Mouse (Mus musculus) stomach, postnatal 0 days (tissue): ENCODE data around the gene Hdac11. TPM values are rescaled to one million over a fixed set of nuclear protein-coding genes. Genes with fewer than 3 reads are reported as not detected.

ENCODE experiments used
- ATAC-seq: fragments of 200-750 bp; cut with Nextera tagmentation; 2 replicates; pipeline ENCODE4 v1.8.0; 2017; ENCODE audit not compliant: low FRiP score, low TSS enrichment
- DNase-seq: peaks from one replicate; pipeline ENCODE4 v3.0.0-alpha.2; 2016; ENCODE audit warnings: low spot score
- H3K27ac ChIP-seq: fragments of 300-500 bp; sonication (generic); replicated peaks from 2 replicates; pipeline ENCODE4 v1.5.1; 2014; ENCODE audit warnings: mild to moderate bottlenecking, control low read depth
- H3K27me3 ChIP-seq: fragments of 300-500 bp; sonication (generic); 2 replicates; pipeline ENCODE4 v1.6.1; 2014; ENCODE audit warnings: low read length; ENCODE audit not compliant: control insufficient read depth, insufficient read depth
- H3K36me3 ChIP-seq: fragments of 300-500 bp; sonication (generic); 2 replicates; pipeline ENCODE4 v1.6.1; 2014; ENCODE audit warnings: low read length, mixed read lengths; ENCODE audit not compliant: control insufficient read depth, insufficient read depth
- H3K4me1 ChIP-seq: fragments of 300-500 bp; sonication (generic); replicated peaks from 2 replicates; pipeline ENCODE4 v1.6.1; 2014; ENCODE audit warnings: antibody characterized with exemption; ENCODE audit not compliant: control insufficient read depth, insufficient read depth
- H3K4me2 ChIP-seq: fragments of 300-500 bp; sonication (generic); replicated peaks from 2 replicates; pipeline ENCODE4 v1.6.1; 2014; ENCODE audit warnings: low read depth, mild to moderate bottlenecking, control low read depth, moderate library complexity
- H3K4me3 ChIP-seq: fragments of 300-500 bp; sonication (generic); 2 replicates; pipeline ENCODE4 v1.5.1; 2014; ENCODE audit warnings: low read depth, low read length, control low read depth
- H3K9ac ChIP-seq: fragments of 300-500 bp; sonication (generic); 2 replicates; pipeline ENCODE4 v1.6.1; 2014; ENCODE audit warnings: mild to moderate bottlenecking, low read length, control low read depth, mixed read lengths
- H3K9me3 ChIP-seq: fragments of 300-500 bp; sonication (generic); 2 replicates; pipeline ENCODE4 v1.6.1; 2016; ENCODE audit warnings: low read length; ENCODE audit not compliant: control insufficient read depth
- CTCF ChIP-seq: IDR thresholded peaks from 2 replicates; pipeline ENCODE4 v1.5.1; 2016; ENCODE audit warnings: antibody characterized with exemption, low read depth, mild to moderate bottlenecking, moderate library complexity
- EP300 ChIP-seq: optimal IDR thresholded peaks from 2 replicates; pipeline ENCODE3; 2016; ENCODE audit warnings: antibody characterized with exemption
- WGBS: fragments of 180-500 bp; shearing (Covaris S2); extraction: QIAGEN DNeasy Blood & Tissue Kit; methylation state at CpG from one replicate; pipeline ENCODE4 v1.1.7; 2014; 5-methylcytosine and 5-hydroxymethylcytosine counted together
- polyA plus RNA-seq: library from polyadenylated mRNA; unstranded; fragments of >200 nt; fragmentation: Nextera tagmentation; extraction: Ambion mirVana; gene quantifications from 2 replicates; pipeline ENCODE4 v1.2.1, GENCODE M21; 2015

The Hdac11 gene
- polyA plus RNA-seq, 1 experiment from 2014 or later, result 6.5 TPM

GRCm38 (mm10) chr6:91125228-91125585 is 31.3 kb upstream of the Hdac11 start:
- no peak overlapping the region for H3K4me2 ChIP-seq
- no peak overlapping the region for H3K9ac ChIP-seq
- no peaks in the 10 kb centered on the region for H3K27me3 ChIP-seq
- ATAC-seq, result no peak
- no peaks in the 10 kb centered on the region for H3K4me1 ChIP-seq
- WGBS, result 53% methylated on average over 2 of the region's 2 CpGs
- no peak for DNase-seq
- H3K9me3 ChIP-seq, result 0 out of 2 replicates have a peak, but pooled peaks cover 3% of the 10 kb centered on the region
- no peak for TF ChIP-seq CTCF
- TF ChIP-seq EP300, result no peak
- H3K36me3 ChIP-seq, result no peaks in the 10 kb centered on the region
- no peak overlapping the region for H3K4me3 ChIP-seq
- H3K27ac ChIP-seq, result no peak overlapping the region

- WGBS, result 36% methylated on average over 4 of the region's 4 CpGs
- DNase-seq (no peak), ATAC-seq (no peak)
- no peaks in the 10 kb centered on the region for H3K4me1 ChIP-seq
- no peak overlapping the region for H3K4me3 ChIP-seq
- H3K9me3 ChIP-seq, result 0 out of 2 replicates have a peak, but pooled peaks cover 3% of the 10 kb centered on the region
- H3K27ac ChIP-seq, result no peak overlapping the region
- no peak overlapping the region for H3K9ac ChIP-seq
- H3K27me3 ChIP-seq, result no peaks in the 10 kb centered on the region
- no peaks in the 10 kb centered on the region for H3K36me3 ChIP-seq
- no peak overlapping the region for H3K4me2 ChIP-seq
- no peak for TF ChIP-seq EP300
- TF ChIP-seq CTCF, result peak; percentile 38
Observed at GRCm38 (mm10) chr6:91128996-91129395, 27.5 kb upstream of the Hdac11 start.

- DNase-seq, result no peak
- no peak for TF ChIP-seq EP300
- no peak for TF ChIP-seq CTCF
- H3K4me1 ChIP-seq, result no peaks in the 10 kb centered on the region
- H3K27me3 ChIP-seq, result no peaks in the 10 kb centered on the region; the same call in 1 of the 2 replicates
- no peak overlapping the region for H3K4me2 ChIP-seq
- 0 out of 2 replicates have a peak, but pooled peaks cover 3% of the 10 kb centered on the region for H3K9me3 ChIP-seq
- no peaks in the 10 kb centered on the region for H3K36me3 ChIP-seq
- WGBS, result 69% methylated on average over 1 of the region's 1 CpGs
- ATAC-seq, result no peak
- no peak overlapping the region for H3K4me3 ChIP-seq
- no peak overlapping the region for H3K27ac ChIP-seq
- no peak overlapping the region for H3K9ac ChIP-seq
Observed at GRCm38 (mm10) chr6:91130856-91131255, 25.6 kb upstream of the Hdac11 start.

GRCm38 (mm10) chr6:91137343-91137956 is 19.0 kb upstream of the Hdac11 start:
- Histone ChIP-seq H3K4me2 (no peak overlapping the region), H3K27me3 (no peaks in the 10 kb centered on the region; the same call in 1 of the 2 replicates), H3K9me3 (no peaks in the 10 kb centered on the region), H3K36me3 (no peaks in the 10 kb centered on the region), H3K4me3 (no peak overlapping the region), H3K4me1 (no peaks in the 10 kb centered on the region), H3K9ac (no peak overlapping the region), H3K27ac (no peak overlapping the region)
- no peak for DNase-seq
- WGBS, result 78% methylated on average over 10 of the region's 10 CpGs
- peak; percentile 32; the same call in 1 of the 2 replicates for ATAC-seq
- TF ChIP-seq CTCF (no peak), EP300 (no peak)

GRCm38 (mm10) chr6:91139846-91140245 is 16.6 kb upstream of the Hdac11 start:
- ATAC-seq, result peak; percentile 76
- no peaks in the 10 kb centered on the region for H3K36me3 ChIP-seq

GRCm38 (mm10) chr6:91145056-91145455 is 11.4 kb upstream of the Hdac11 start:
- no peaks in the 10 kb centered on the region for H3K9me3 ChIP-seq
- H3K27ac ChIP-seq, result no peak overlapping the region
- H3K4me3 ChIP-seq, result no peak overlapping the region
- no peak overlapping the region for H3K9ac ChIP-seq
- DNase-seq, result no peak
- TF ChIP-seq CTCF, result peak; percentile 13; the same call in 1 of the 2 replicates
- no peak for TF ChIP-seq EP300
- no peak overlapping the region for H3K4me2 ChIP-seq
- ATAC-seq, result no peak
- H3K27me3 ChIP-seq, result no peaks in the 10 kb centered on the region
- no peaks in the 10 kb centered on the region for H3K36me3 ChIP-seq
- no peaks in the 10 kb centered on the region for H3K4me1 ChIP-seq
- WGBS, result 50% methylated on average over 3 of the region's 3 CpGs

More at GRCm38 (mm10) chr6:91139846-91140245, 16.6 kb upstream of the Hdac11 start:
- Histone ChIP-seq H3K4me2 (no peak overlapping the region), H3K9ac (no peak overlapping the region), H3K27ac (no peak overlapping the region), H3K9me3 (no peaks in the 10 kb centered on the region), H3K4me1 (no peaks in the 10 kb centered on the region), H3K27me3 (no peaks in the 10 kb centered on the region; the same call in 1 of the 2 replicates), H3K4me3 (no peak overlapping the region)
- peak; percentile 73 for DNase-seq
- 22% methylated on average over 4 of the region's 4 CpGs for WGBS
- TF ChIP-seq EP300 (no peak), CTCF (peak; percentile 91)
